Mouse (Mus musculus): ENCODE data around the gene Zc3h15.

Gene Zc3h15

GRCm38 (mm10) chr2:83644276-83645252, at the start of gene Zc3h15:
Gene Zc3h15 (plus strand): TSS chr2:83644435.
- in situ Hi-C loops (cut with MboI, MseI), result no loop called here

- in situ Hi-C loops (cut with MboI, MseI), result no loop called here
These were observed 23.5 kb upstream of the Zc3h15 start for GRCm38 (mm10) chr2:83620558-83621367.

GRCm38 (mm10) chr2:83621511-83621910, 22.7 kb upstream of the Zc3h15 start:
- in situ Hi-C loops (cut with MboI, MseI), result no loop called here

GRCm38 (mm10) chr2:83622792-83623191, 21.4 kb upstream of the Zc3h15 start:
- in situ Hi-C loops (cut with MboI, MseI), result no loop called here

GRCm38 (mm10) chr2:83624045-83624444, 20.2 kb upstream of the Zc3h15 start:
- in situ Hi-C loops (cut with MboI, MseI), result no loop called here

GRCm38 (mm10) chr2:83625226-83626108, 18.8 kb upstream of the Zc3h15 start:
- in situ Hi-C loops (cut with MboI, MseI), result no loop called here

- in situ Hi-C loops (cut with MboI, MseI), result no loop called here
These were observed 17.4 kb upstream of the Zc3h15 start for GRCm38 (mm10) chr2:83626881-83627280.

GRCm38 (mm10) chr2:83627495-83627894, 16.7 kb upstream of the Zc3h15 start:
- in situ Hi-C loops (cut with MboI, MseI), result no loop called here

GRCm38 (mm10) chr2:83627932-83628331, 16.3 kb upstream of the Zc3h15 start:
- in situ Hi-C loops (cut with MboI, MseI), result no loop called here

GRCm38 (mm10) chr2:83641993-83642392, 2.2 kb upstream of the Zc3h15 start:
- in situ Hi-C loops (cut with MboI, MseI), result no loop called here

- in situ Hi-C loops (cut with MboI, MseI), result no loop called here
These were observed 4.7 kb downstream of the Zc3h15 start for GRCm38 (mm10) chr2:83648916-83649315.

GRCm38 (mm10) chr2:83652606-83653005, 8.4 kb downstream of the Zc3h15 start:
- in situ Hi-C loops (cut with MboI, MseI), result loop anchor here (25.0 kb wide), 2 partner anchors 1035 to 1385 kb away; partner anchors contain the start of genes Gm28635, Med19, P2rx3 and Ssrp1

- in situ Hi-C loops (cut with MboI, MseI), result loop anchor here (25.0 kb wide), 2 partner anchors 1028 to 1378 kb away; partner anchors contain the start of genes Gm28635, Med19, P2rx3 and Ssrp1
These were observed 15.0 kb downstream of the Zc3h15 start for GRCm38 (mm10) chr2:83659279-83659678.

- in situ Hi-C loops (cut with MboI, MseI), result loop anchor here (10.0 to 25.0 kb wide), 3 partner anchors 115 to 1377 kb away; partner anchors contain the start of genes Gm28635, Med19, P2rx3 and Ssrp1
These were observed 15.9 kb downstream of the Zc3h15 start for GRCm38 (mm10) chr2:83660114-83660513.

GRCm38 (mm10) chr2:83661351-83661750, 17.1 kb downstream of the Zc3h15 start:
- in situ Hi-C loops (cut with MboI, MseI), result loop anchor here (10.0 to 25.0 kb wide), 3 partner anchors 113 to 1376 kb away; partner anchors contain the start of genes Gm28635, Med19, P2rx3 and Ssrp1

GRCm38 (mm10) chr2:83665051-83665450, 20.8 kb downstream of the Zc3h15 start:
- in situ Hi-C loops (cut with MboI, MseI), result loop anchor here (10.0 to 25.0 kb wide), 3 partner anchors 110 to 1372 kb away; partner anchors contain the start of genes Gm28635, Med19, P2rx3 and Ssrp1

- in situ Hi-C loops (cut with MboI, MseI), result loop anchor here (10.0 to 25.0 kb wide), 3 partner anchors 107 to 1370 kb away; partner anchors contain the start of genes Gm28635, Med19, P2rx3 and Ssrp1
These were observed 23.2 kb downstream of the Zc3h15 start for GRCm38 (mm10) chr2:83667430-83667829.

GRCm38 (mm10) chr2:83668052-83668451, 23.8 kb downstream of the Zc3h15 start:
- in situ Hi-C loops (cut with MboI, MseI), result loop anchor here (10.0 to 25.0 kb wide), 3 partner anchors 107 to 1369 kb away; partner anchors contain the start of genes Gm28635, Med19, P2rx3 and Ssrp1

GRCm38 (mm10) chr2:83669988-83670387, 25.8 kb downstream of the Zc3h15 start:
- in situ Hi-C loops (cut with MboI, MseI), result loop anchor here (10.0 to 25.0 kb wide), 3 partner anchors 105 to 1367 kb away; partner anchors contain the start of genes Gm28635, Med19, P2rx3 and Ssrp1

GRCm38 (mm10) chr2:83671843-83672242, 27.6 kb downstream of the Zc3h15 start:
- in situ Hi-C loops (cut with MboI, MseI), result loop anchor here (25.0 kb wide), 2 partner anchors 1015 to 1365 kb away; partner anchors contain the start of genes Gm28635, Med19, P2rx3 and Ssrp1
